Mouse (Mus musculus): Measurements from ENCODE around the gene Mtmr11. TPM values are rescaled to one million over a fixed set of nuclear protein-coding genes. Genes with fewer than 3 reads are reported as not detected.

Gene Mtmr11
- polyA plus RNA-seq (2012; rRNA removed): 13.4 and 14.0 TPM in 2 replicates

DNA sequence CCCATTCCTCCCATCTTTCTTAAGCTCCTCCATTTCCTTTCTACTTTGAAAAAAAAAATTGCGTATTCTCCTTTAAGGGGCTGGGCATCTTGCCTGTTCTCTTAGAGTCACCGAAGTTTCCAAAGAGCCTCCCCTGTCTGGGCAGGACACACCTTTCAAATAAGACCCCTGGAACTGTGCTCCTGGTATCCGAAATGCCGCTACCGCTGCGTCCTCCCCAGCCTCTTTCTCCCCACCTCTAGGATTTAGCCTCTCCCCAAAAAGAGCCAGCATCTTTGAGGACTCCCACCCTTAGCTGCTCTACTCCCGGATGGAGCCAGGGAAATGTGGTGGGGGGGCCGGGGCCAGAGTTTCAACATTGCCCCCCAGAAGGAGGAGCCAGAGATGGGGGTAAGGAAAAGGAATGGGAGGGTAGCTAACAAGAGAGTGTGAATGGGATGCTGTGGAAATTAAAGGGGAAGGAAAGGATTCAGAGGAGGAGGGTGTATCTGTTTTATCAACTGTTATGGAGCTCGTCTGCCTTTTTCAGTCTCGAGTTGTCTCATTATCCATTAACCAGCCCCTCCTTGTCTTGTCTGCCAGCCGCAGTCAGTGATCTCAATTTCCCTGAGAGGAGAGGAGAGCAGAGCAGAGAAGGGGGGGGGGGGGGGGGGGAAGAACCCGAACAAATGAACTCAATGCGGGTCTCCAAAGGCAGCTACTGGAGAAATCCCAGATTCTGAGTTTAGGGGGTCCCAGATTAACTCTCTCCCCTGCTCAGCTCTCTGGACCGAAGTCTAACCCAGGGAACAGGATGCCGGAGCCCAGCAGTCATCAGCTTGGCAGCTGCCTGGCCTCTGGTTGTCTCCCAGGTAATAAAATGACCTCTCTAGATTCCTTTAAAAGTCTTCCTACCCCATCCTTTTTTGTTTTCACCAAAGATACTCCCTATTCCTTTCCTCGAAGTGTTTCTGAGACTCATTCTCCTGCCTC, at the start of gene Mtmr11:
Mtmr11 (plus strand) TSS at position 136 of the 972 bp plus-strand sequence.
- H3K4me1 ChIP-seq (ENCODE audit: control insufficient read depth, insufficient read depth, low read length): peaks cover 10% of the 10 kb centered on the region; the same call in 1 of the 2 replicates
- H3K27ac ChIP-seq (ENCODE audit: insufficient read depth, low read length): peak within 1 kb of the TSS; percentile 51
- H3K4me3 ChIP-seq (ENCODE audit: insufficient read depth, low read length): peak within 1 kb of the TSS; percentile 37
- TF ChIP-seq POLR2A (IDR thresholded peaks at IDR 0.05; ENCODE audit: extremely low read depth, insufficient read depth, low read length): no peak
- no peak for TF ChIP-seq CTCF (IDR thresholded peaks at IDR 0.05; ENCODE audit: extremely low read depth, insufficient read depth, low read length)

DNA sequence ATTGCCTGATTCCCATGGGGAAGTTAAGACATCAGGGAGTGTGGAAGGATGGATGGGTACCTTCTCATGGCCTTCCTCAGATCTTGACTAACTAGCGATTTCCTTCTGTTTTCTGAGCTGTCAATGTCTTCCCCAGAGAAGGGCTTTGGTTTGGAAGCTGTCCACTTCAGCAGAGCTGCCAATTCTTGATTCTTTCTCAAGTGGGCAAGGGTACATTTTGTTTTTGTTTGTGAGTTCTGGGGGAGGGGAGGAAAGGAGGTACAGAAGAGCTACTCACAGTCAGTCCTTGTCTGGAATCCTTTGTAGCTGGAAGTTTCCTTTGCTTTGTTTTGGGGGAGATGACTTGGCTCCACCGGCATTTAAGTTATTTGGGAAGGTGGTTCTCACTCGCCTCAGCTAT, 48.6 kb upstream of the Mtmr11 start:
- Histone ChIP-seq H3K4me1 (ENCODE audit: control insufficient read depth, insufficient read depth, low read length) (peaks cover 8% of the 10 kb centered on the region), H3K4me3 (ENCODE audit: insufficient read depth, low read length) (no peak overlapping the region), H3K27ac (ENCODE audit: insufficient read depth, low read length) (no peak overlapping the region)
- TF ChIP-seq POLR2A (IDR thresholded peaks at IDR 0.05; ENCODE audit: extremely low read depth, insufficient read depth, low read length) (no peak), CTCF (IDR thresholded peaks at IDR 0.05; ENCODE audit: extremely low read depth, insufficient read depth, low read length) (no peak)

DNA sequence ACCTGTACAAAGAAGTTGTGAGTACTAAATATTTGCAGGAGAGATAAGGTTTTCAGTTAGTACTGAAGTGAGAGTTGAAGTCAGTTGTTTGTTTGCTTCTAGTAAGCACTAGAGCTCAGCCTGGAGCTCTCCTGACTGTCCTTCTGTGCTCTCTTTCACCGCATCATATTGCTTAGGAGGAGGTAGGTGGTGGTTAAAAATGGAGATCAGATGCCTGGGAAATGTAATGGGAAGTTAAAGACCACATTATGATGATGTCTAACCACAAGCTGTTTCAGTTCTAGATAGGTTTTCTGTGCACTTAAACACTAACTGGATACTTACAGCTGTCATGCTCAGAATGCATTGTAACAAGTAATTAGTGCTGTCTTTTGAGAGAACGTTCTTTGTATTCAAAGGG, 43.7 kb upstream of the Mtmr11 start:
- peaks cover 4% of the 10 kb centered on the region for H3K4me1 ChIP-seq (ENCODE audit: control insufficient read depth, insufficient read depth, low read length)
- TF ChIP-seq CTCF (IDR thresholded peaks at IDR 0.05; ENCODE audit: extremely low read depth, insufficient read depth, low read length) (no peak), POLR2A (IDR thresholded peaks at IDR 0.05; ENCODE audit: extremely low read depth, insufficient read depth, low read length) (no peak)
- no peak overlapping the region for H3K4me3 ChIP-seq (ENCODE audit: insufficient read depth, low read length)
- no peak overlapping the region for H3K27ac ChIP-seq (ENCODE audit: insufficient read depth, low read length)

DNA sequence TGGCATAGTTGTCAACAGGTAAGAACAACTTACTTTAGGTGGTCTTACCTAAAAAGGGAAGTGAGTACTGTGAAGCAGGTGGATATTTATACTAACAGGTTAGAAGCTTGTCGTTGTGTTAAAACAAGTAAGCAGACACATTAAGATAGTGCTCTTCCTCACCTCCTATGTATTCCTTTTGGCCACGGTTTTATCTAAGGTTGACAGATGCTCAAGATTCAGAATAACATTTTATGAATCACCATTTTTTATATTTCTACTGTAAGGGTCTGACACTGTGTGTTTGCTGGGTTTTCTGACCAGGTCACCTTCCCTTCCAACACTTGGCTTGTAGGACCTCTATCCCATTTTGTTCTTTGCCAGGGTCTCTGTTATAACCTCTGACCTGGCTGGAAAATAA, 43.1 kb upstream of the Mtmr11 start:
- peaks cover 4% of the 10 kb centered on the region for H3K4me1 ChIP-seq (ENCODE audit: control insufficient read depth, insufficient read depth, low read length)
- H3K27ac ChIP-seq (ENCODE audit: insufficient read depth, low read length): no peak overlapping the region
- TF ChIP-seq POLR2A (IDR thresholded peaks at IDR 0.05; ENCODE audit: extremely low read depth, insufficient read depth, low read length): no peak
- TF ChIP-seq CTCF (IDR thresholded peaks at IDR 0.05; ENCODE audit: extremely low read depth, insufficient read depth, low read length): no peak
- H3K4me3 ChIP-seq (ENCODE audit: insufficient read depth, low read length): no peak overlapping the region

DNA sequence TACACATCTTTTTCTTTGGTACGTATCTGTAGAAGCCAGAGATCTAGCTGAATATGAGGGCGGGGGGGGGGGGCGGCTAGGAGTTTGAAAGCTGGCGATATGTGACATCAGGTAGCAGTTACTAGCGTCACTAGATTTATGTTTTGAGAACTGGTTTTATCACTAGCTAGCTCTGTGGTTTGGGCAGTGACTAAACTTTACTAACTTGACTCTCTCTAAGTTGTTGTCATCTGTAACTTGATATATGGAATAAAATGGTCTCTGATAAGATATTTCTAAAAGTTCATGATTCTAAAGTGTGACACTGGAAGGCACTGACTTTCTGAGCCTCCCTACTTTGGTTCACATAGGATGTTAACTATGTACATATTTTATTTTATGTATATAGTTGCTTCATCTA, 37.6 kb upstream of the Mtmr11 start:
- no peak for TF ChIP-seq CTCF (IDR thresholded peaks at IDR 0.05; ENCODE audit: extremely low read depth, insufficient read depth, low read length)
- no peak for TF ChIP-seq POLR2A (IDR thresholded peaks at IDR 0.05; ENCODE audit: extremely low read depth, insufficient read depth, low read length)
- H3K4me3 ChIP-seq (ENCODE audit: insufficient read depth, low read length): no peak overlapping the region
- H3K4me1 ChIP-seq (ENCODE audit: control insufficient read depth, insufficient read depth, low read length): no peaks in the 10 kb centered on the region
- no peak overlapping the region for H3K27ac ChIP-seq (ENCODE audit: insufficient read depth, low read length)

DNA sequence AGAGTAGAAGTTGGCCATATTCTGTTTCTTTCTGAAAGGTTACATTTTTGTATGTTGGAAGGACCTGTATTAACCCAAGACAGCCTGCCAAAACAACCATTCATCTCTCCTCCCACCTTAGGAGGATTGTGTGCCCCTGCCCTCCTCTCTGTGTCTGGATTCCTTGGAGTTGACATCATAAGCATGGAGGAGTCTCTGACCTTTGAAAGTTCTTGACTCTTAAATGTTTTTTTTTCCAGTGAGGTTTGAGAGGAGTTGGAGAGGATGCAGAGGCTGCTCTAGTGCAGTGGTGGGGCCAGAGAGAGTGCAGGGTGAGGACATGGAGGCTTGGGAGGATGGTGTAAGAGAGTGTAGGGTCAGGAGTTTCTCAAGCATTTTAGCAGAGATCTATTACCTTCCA, 33.7 kb upstream of the Mtmr11 start:
- Histone ChIP-seq H3K27ac (ENCODE audit: insufficient read depth, low read length) (no peak overlapping the region), H3K4me1 (ENCODE audit: control insufficient read depth, insufficient read depth, low read length) (no peaks in the 10 kb centered on the region), H3K4me3 (ENCODE audit: insufficient read depth, low read length) (no peak overlapping the region)
- TF ChIP-seq CTCF (IDR thresholded peaks at IDR 0.05; ENCODE audit: extremely low read depth, insufficient read depth, low read length) (no peak), POLR2A (IDR thresholded peaks at IDR 0.05; ENCODE audit: extremely low read depth, insufficient read depth, low read length) (no peak)

DNA sequence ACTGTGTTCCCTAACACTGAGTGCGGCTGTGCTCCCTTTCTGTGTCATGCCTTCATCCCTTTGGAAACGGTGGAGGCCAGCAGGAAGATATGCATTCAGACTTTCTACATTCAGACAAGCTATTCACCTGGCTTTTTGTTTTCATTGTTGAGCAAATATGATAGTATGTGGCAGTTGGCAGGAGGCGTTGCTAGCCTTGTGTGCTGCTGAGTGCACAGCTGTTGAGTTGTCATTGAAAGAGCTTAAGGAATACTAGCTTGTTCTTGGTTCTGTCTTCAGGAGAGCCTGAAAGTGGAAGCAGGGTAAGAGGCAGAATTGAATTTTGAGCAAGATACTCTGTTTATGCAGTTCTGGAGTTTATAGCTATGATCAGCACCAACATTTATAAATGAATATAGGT, 29.3 kb upstream of the Mtmr11 start:
- H3K27ac ChIP-seq (ENCODE audit: insufficient read depth, low read length): no peak overlapping the region
- no peak overlapping the region for H3K4me3 ChIP-seq (ENCODE audit: insufficient read depth, low read length)
- H3K4me1 ChIP-seq (ENCODE audit: control insufficient read depth, insufficient read depth, low read length): no peaks in the 10 kb centered on the region
- TF ChIP-seq POLR2A (IDR thresholded peaks at IDR 0.05; ENCODE audit: extremely low read depth, insufficient read depth, low read length): no peak

DNA sequence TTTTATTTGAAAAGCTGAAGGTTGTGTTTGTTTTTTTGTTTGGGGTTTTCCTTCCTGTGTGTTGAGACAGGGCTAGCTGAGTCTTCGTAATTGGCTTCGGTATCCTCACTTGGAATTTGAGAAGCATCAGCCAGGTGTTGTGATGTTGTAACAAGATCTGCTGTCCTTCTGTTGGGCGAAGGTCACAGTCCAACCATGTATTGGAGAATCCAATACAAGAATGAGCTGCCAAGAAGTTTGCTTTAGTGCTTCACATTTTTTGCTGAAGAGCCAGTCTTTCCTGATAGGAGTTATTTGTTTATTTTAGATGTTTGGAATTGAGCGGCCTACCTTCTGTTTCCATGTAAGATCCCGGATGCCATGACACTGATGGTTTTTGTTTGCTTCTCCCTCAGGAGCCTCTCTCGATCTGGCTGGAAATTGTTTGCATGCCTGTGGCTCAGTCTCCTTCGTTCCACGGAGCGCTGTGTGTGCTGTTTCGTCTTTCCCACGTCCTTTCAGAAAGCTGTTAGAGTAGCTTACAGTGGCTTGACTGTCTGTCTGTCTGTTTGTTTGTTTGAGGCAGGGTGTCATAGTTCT, 28.4 kb upstream of the Mtmr11 start:
- no peak overlapping the region for H3K4me3 ChIP-seq (ENCODE audit: insufficient read depth, low read length)
- H3K4me1 ChIP-seq (ENCODE audit: control insufficient read depth, insufficient read depth, low read length): no peaks in the 10 kb centered on the region
- TF ChIP-seq POLR2A (IDR thresholded peaks at IDR 0.05; ENCODE audit: extremely low read depth, insufficient read depth, low read length) (no peak), CTCF (IDR thresholded peaks at IDR 0.05; ENCODE audit: extremely low read depth, insufficient read depth, low read length) (no peak)
- no peak overlapping the region for H3K27ac ChIP-seq (ENCODE audit: insufficient read depth, low read length)

DNA sequence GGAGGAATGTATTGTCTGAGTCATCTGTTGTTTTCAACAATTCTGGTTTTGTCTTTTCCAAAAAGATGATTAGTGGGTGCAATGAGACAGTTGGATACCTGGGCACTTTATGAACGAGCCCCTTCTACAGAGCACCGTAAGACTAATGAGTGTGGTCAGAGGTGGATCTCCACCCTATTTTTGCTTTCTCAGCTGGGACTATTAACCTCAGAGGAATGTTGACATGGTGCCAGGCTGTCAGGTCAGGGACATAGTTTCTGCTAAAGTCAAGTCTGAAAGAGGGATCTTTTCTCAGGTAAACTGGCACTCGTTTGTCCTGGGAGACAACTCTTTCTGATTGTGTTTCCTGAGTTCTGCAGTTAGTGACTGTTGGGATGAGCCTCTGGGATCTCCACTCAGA, 26.8 kb upstream of the Mtmr11 start:
- TF ChIP-seq CTCF (IDR thresholded peaks at IDR 0.05; ENCODE audit: extremely low read depth, insufficient read depth, low read length): no peak
- no peak overlapping the region for H3K4me3 ChIP-seq (ENCODE audit: insufficient read depth, low read length)
- H3K27ac ChIP-seq (ENCODE audit: insufficient read depth, low read length): no peak overlapping the region
- no peaks in the 10 kb centered on the region for H3K4me1 ChIP-seq (ENCODE audit: control insufficient read depth, insufficient read depth, low read length)

DNA sequence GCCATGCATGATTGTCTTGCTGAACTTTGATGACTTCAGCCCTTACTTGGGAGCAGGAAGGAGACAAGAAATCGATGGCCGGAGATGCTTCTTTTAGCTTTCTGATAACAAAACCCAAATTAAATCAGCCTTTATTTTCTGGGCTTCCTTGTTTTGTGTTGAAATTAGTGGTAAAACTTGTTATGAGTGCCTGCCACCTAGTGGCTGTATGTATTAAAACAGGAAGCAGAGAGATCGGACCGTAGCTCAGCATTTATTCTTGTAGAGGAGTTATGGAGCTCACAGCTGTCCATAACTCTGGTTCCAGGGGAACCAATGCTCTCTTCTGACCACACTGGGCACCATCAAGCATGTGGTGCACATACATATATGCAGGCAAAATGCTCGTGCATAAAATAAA, 13.9 kb upstream of the Mtmr11 start:
- H3K27ac ChIP-seq (ENCODE audit: insufficient read depth, low read length): no peak overlapping the region

More for the DNA sequence above, 13.9 kb upstream of the Mtmr11 start:
- H3K4me1 ChIP-seq (ENCODE audit: control insufficient read depth, insufficient read depth, low read length): no peaks in the 10 kb centered on the region
- H3K4me3 ChIP-seq (ENCODE audit: insufficient read depth, low read length): no peak overlapping the region
- TF ChIP-seq CTCF (IDR thresholded peaks at IDR 0.05; ENCODE audit: extremely low read depth, insufficient read depth, low read length) (peak; percentile 47), POLR2A (IDR thresholded peaks at IDR 0.05; ENCODE audit: extremely low read depth, insufficient read depth, low read length) (no peak)
